ENCODE assay signal across 8 mouse cellular contexts in the genomic region with DNA sequence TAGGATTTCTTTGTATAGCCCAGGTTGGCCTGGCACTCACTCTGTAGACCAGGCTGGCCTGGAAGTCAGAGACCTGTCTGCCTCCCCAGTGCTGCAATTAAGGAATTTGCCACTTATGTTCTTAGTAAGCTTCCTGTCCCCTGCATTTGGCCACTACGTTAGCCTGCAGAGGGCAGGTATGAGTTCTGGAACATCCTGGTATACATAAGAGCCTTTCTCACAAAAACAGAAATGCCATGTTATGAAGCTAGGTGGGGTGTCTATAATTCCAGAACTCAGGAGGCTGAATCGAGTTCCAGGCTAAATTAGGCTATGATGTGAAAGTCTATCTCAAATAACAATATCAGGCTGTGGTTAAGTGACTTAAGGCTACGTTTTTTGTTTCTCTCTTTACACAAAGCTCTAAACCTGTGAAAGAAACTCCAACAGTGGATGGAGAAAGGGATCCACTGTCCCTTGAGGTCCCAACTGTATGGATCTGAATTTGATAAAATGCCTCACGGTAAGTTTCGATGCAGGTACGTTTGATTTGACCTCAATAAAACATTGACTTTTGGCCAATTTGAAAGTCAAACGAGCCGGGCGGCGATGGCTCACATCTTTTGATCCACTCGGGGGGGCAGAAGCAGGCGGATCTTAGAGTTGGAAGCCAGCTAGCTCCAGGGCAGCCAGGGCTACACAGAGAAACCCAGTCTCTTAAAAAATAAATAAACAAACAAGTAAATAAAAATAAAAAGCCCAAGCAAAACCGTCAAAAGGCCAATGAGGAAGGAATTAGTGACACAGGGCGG. TPM values are rescaled to one million over a fixed set of nuclear protein-coding genes. Genes with fewer than 3 reads are reported as not detected.
DNase-seq lines count a peak whose midpoint lies in the region; ATAC-seq lines count a peak whose summit lies in the region.

No protein-coding gene starts in this region.

- peak overlapping the region; percentile 95 for H3K4me2 ChIP-seq in forebrain, embryonic 11.5 days (ENCODE audit: low read depth, low read length, severe bottlenecking)
- H3K4me2 ChIP-seq in kidney, embryonic 16.5 days (replicated peaks; ENCODE audit: low read depth, low read length): peak overlapping the region; percentile 71

- peaks cover 3% of the 10 kb centered on the region for H3K36me3 ChIP-seq in forebrain, embryonic 11.5 days (ENCODE audit: control insufficient read depth, insufficient read depth, low read length)
- H3K36me3 ChIP-seq in kidney, embryonic 16.5 days (ENCODE audit: insufficient read depth, low read length): peaks cover 13% of the 10 kb centered on the region
- H3K36me3 ChIP-seq in midbrain, embryonic 10.5 days: peaks cover 21% of the 10 kb centered on the region

- no peaks in the 10 kb centered on the region for H3K4me1 ChIP-seq in forebrain, embryonic 11.5 days (replicated peaks; ENCODE audit: control insufficient read depth, insufficient read depth, low read length)
- H3K4me1 ChIP-seq in kidney, embryonic 16.5 days (ENCODE audit: insufficient read depth, low read length): peaks cover 11% of the 10 kb centered on the region
- peaks cover 25% of the 10 kb centered on the region for H3K4me1 ChIP-seq in midbrain, embryonic 10.5 days

- ATAC-seq in activated CD4-positive, CD25-positive, alpha-beta regulatory T cell, adult 4 months: peak; percentile 58
- ATAC-seq in forebrain, embryonic 11.5 days (replicated peaks; ENCODE audit: low FRiP score): no peak
- ATAC-seq in kidney, embryonic 16.5 days (ENCODE audit: low FRiP score, low TSS enrichment): no peak
- no peak for ATAC-seq in monocyte, adult 5-6 weeks (replicated peaks; ENCODE audit: insufficient number of reproducible peaks, low FRiP score, low TSS enrichment, poor library complexity, severe bottlenecking)

- DNase-seq in left cerebral cortex, postnatal 4 days: peak; percentile 26
- no peak for DNase-seq in left cerebral cortex, adult 11 months (ENCODE audit: low spot score)
- no peak for DNase-seq in forebrain, embryonic 11.5 days (ENCODE audit: low spot score)
- no peak for DNase-seq in midbrain, embryonic 10.5 days (ENCODE audit: low spot score)
- DNase-seq in urinary bladder, adult 2 months (ENCODE audit: low spot score): no peak

- H3K9me3 ChIP-seq in forebrain, embryonic 11.5 days (ENCODE audit: control insufficient read depth, low read length): no peaks in the 10 kb centered on the region
- H3K9me3 ChIP-seq in kidney, embryonic 16.5 days (ENCODE audit: low read length): no peaks in the 10 kb centered on the region
- no peaks in the 10 kb centered on the region for H3K9me3 ChIP-seq in midbrain, embryonic 10.5 days (replicated peaks)

- H3K9ac ChIP-seq in forebrain, embryonic 11.5 days (ENCODE audit: low read length): peak overlapping the region; percentile 92
- H3K9ac ChIP-seq in kidney, embryonic 16.5 days (replicated peaks; ENCODE audit: low read length): peak overlapping the region; percentile 94

- intact Hi-C loops in left cerebral cortex, postnatal 4 days (cut with DNase I): no loop called here

- whole genome bisulfite sequencing in forebrain, embryonic 11.5 days: 17% methylated on average over 14 of the region's 14 CpGs
- 9% methylated on average over 14 of the region's 14 CpGs for whole genome bisulfite sequencing in kidney, embryonic 16.5 days
- WGBS in midbrain, embryonic 10.5 days: 21% methylated on average over 14 of the region's 14 CpGs

- peak overlapping the region; percentile 58; the same call in 1 of the 2 replicates for H3K27ac ChIP-seq in forebrain, embryonic 11.5 days (ENCODE audit: low read depth, low read length)
- H3K27ac ChIP-seq in kidney, embryonic 16.5 days (ENCODE audit: low read length): peak overlapping the region; percentile 91
- peak overlapping the region; percentile 94 for H3K27ac ChIP-seq in midbrain, embryonic 10.5 days (replicated peaks)

- H3K4me3 ChIP-seq in forebrain, embryonic 11.5 days (ENCODE audit: low read depth, low read length): peak overlapping the region; percentile 87
- H3K4me3 ChIP-seq in kidney, embryonic 16.5 days (ENCODE audit: low read length): peak overlapping the region; percentile 73
- peak overlapping the region; percentile 86 for H3K4me3 ChIP-seq in midbrain, embryonic 10.5 days

- H3K27me3 ChIP-seq in forebrain, embryonic 11.5 days (ENCODE audit: control insufficient read depth, insufficient read depth, low read length): no peaks in the 10 kb centered on the region
- no peaks in the 10 kb centered on the region for H3K27me3 ChIP-seq in kidney, embryonic 16.5 days (ENCODE audit: insufficient read depth, low read length)
- no peaks in the 10 kb centered on the region for H3K27me3 ChIP-seq in midbrain, embryonic 10.5 days (ENCODE audit: low read depth, poor library complexity, severe bottlenecking)

RNA-seq across cellular contexts. Expression of a gene that starts 0.7 kb away (rescaled TPM):
- 100 to 1,000 TPM; 103 to 119 TPM for total RNA-seq in left cerebral cortex, postnatal 4 days (2021)
- polyA plus RNA-seq in activated CD4-positive, CD25-positive, alpha-beta regulatory T cell, adult 4 months (2017; shearing (Covaris generic)): 10 to 100 TPM; 40.5 to 50.4 TPM
- polyA plus RNA-seq in forebrain, embryonic 11.5 days (2014; fragmentation: Nextera tagmentation; extraction: Ambion mirVana): 71.5 and 77.4 TPM in 2 replicates
- 110 and 114 TPM in 2 replicates for polyA plus RNA-seq in kidney, embryonic 16.5 days (2015; fragmentation: Nextera tagmentation; extraction: Ambion mirVana)
- 81.6 and 87.1 TPM in 2 replicates for polyA plus RNA-seq in midbrain, embryonic 10.5 days (2016; fragmentation: Nextera tagmentation; extraction: Ambion mirVana)
- polyA plus RNA-seq in urinary bladder, adult 2 months (2012; rRNA removed): 68.7 and 77.1 TPM in 2 replicates
- total RNA-seq in monocyte, adult 5-6 weeks (2017): 57.8 to 60.2 TPM (median 58.8 TPM) in 3 replicates

RNA-seq across cellular contexts. Expression of a gene that starts 11.8 kb away (rescaled TPM):
- 10 to 100 TPM; 31.0 to 33.5 TPM for total RNA-seq in left cerebral cortex, postnatal 4 days (2021)
- polyA plus RNA-seq in activated CD4-positive, CD25-positive, alpha-beta regulatory T cell, adult 4 months (2017; shearing (Covaris generic)): not detected
- polyA plus RNA-seq in forebrain, embryonic 11.5 days (2014; fragmentation: Nextera tagmentation; extraction: Ambion mirVana): 33.5 and 36.1 TPM in 2 replicates
- polyA plus RNA-seq in kidney, embryonic 16.5 days (2015; fragmentation: Nextera tagmentation; extraction: Ambion mirVana): 36.9 and 48.7 TPM in 2 replicates
- 43.7 and 59.7 TPM in 2 replicates for polyA plus RNA-seq in midbrain, embryonic 10.5 days (2016; fragmentation: Nextera tagmentation; extraction: Ambion mirVana)
- 50.7 and 72.3 TPM in 2 replicates for polyA plus RNA-seq in urinary bladder, adult 2 months (2012; rRNA removed)
- total RNA-seq in monocyte, adult 5-6 weeks (2017): not detected in 3 replicates

RNA-seq across cellular contexts. Expression of a gene that starts 20.0 kb away (rescaled TPM):
- total RNA-seq in left cerebral cortex, postnatal 4 days (2021): under 1 TPM; 0.50 to 0.87 TPM
- polyA plus RNA-seq in activated CD4-positive, CD25-positive, alpha-beta regulatory T cell, adult 4 months (2017; shearing (Covaris generic)): under 1 TPM; 0.20 to 0.31 TPM
- polyA plus RNA-seq in forebrain, embryonic 11.5 days (2014; fragmentation: Nextera tagmentation; extraction: Ambion mirVana): 0.16 and 0.23 TPM in 2 replicates
- 0.22 and 0.47 TPM in 2 replicates for polyA plus RNA-seq in kidney, embryonic 16.5 days (2015; fragmentation: Nextera tagmentation; extraction: Ambion mirVana)
- 0.14 and 0.52 TPM in 2 replicates for polyA plus RNA-seq in midbrain, embryonic 10.5 days (2016; fragmentation: Nextera tagmentation; extraction: Ambion mirVana)
- 4.1 and 4.5 TPM in 2 replicates for polyA plus RNA-seq in urinary bladder, adult 2 months (2012; rRNA removed)
- 0.68 to 1.5 TPM (median 1.1 TPM) in 3 replicates for total RNA-seq in monocyte, adult 5-6 weeks (2017)

RNA-seq across cellular contexts. Expression of a gene that starts 37.5 kb away (rescaled TPM):
- total RNA-seq in left cerebral cortex, postnatal 4 days (2021): not detected
- polyA plus RNA-seq in activated CD4-positive, CD25-positive, alpha-beta regulatory T cell, adult 4 months (2017; shearing (Covaris generic)): not detected
- polyA plus RNA-seq in forebrain, embryonic 11.5 days (2014; fragmentation: Nextera tagmentation; extraction: Ambion mirVana): 0.35 and 0.36 TPM in 2 replicates
- not detected in 2 replicates for polyA plus RNA-seq in kidney, embryonic 16.5 days (2015; fragmentation: Nextera tagmentation; extraction: Ambion mirVana)
- 0.48 and 0.56 TPM in 2 replicates for polyA plus RNA-seq in midbrain, embryonic 10.5 days (2016; fragmentation: Nextera tagmentation; extraction: Ambion mirVana)
- not detected in 2 replicates for polyA plus RNA-seq in urinary bladder, adult 2 months (2012; rRNA removed)
- total RNA-seq in monocyte, adult 5-6 weeks (2017): not detected in 3 replicates

RNA-seq across cellular contexts. Expression of a gene that starts 45.5 kb away (rescaled TPM):
- 10 to 100 TPM; 54.8 to 66.4 TPM for total RNA-seq in left cerebral cortex, postnatal 4 days (2021)
- 10 to 100 TPM in 1 of 2 experiments, 1 to 10 TPM in 1; 9.5 to 12.2 TPM for polyA plus RNA-seq in activated CD4-positive, CD25-positive, alpha-beta regulatory T cell, adult 4 months (2017; shearing (Covaris generic))
- polyA plus RNA-seq in forebrain, embryonic 11.5 days (2014; fragmentation: Nextera tagmentation; extraction: Ambion mirVana): 74.5 and 75.4 TPM in 2 replicates
- polyA plus RNA-seq in kidney, embryonic 16.5 days (2015; fragmentation: Nextera tagmentation; extraction: Ambion mirVana): 16.0 and 27.1 TPM in 2 replicates
- 51.9 and 61.4 TPM in 2 replicates for polyA plus RNA-seq in midbrain, embryonic 10.5 days (2016; fragmentation: Nextera tagmentation; extraction: Ambion mirVana)
- polyA plus RNA-seq in urinary bladder, adult 2 months (2012; rRNA removed): 40.2 and 41.6 TPM in 2 replicates
- 26.0 to 48.0 TPM (median 33.6 TPM) in 3 replicates for total RNA-seq in monocyte, adult 5-6 weeks (2017)

Comparison
In these comparisons a context has a peak if more than half of its experiments do, and no peak if none do; other contexts are left out.
1. RNA of a gene that starts 11.8 kb away (polyA plus RNA-seq): 50.7 to 72.3 TPM in urinary bladder, adult 2 months, 36.9 to 48.7 TPM in kidney, embryonic 16.5 days, 43.7 to 59.7 TPM in midbrain, embryonic 10.5 days and 33.5 to 36.1 TPM in forebrain, embryonic 11.5 days; not detected in activated CD4-positive, CD25-positive, alpha-beta regulatory T cell, adult 4 months; every median in the first group is over 10 times any median in the second.
2. Peak in every context shown above with its lines, with median percentiles within 50 percentile points of each other: H3K27ac ChIP-seq and H3K4me3 ChIP-seq.